Mouse (Mus musculus) cerebellum, postnatal 25 days (tissue): ENCODE measurements at regions not wholly inside any gene's neighbourhood (a gene's known extent, or its start where the extent isn't known, plus 50 kb on each side); places are given as distances from the start of the nearest gene placed in this dataset.
A peak's percentile ranks its signal among the peaks of the same experiment; 100 is the strongest.

ENCODE experiments used
- DNase-seq, 2 experiments: peaks; one replicate each; pipeline ENCODE4 v3.0.0; 2021; ENCODE audit warnings: mixed read lengths in 2 of 2

- DNase-seq = peak; percentile 59 to 66
Measured at GRCm38 (mm10) chr17:52195804-52196203, 362.7 kb upstream of the Satb1 start.

GRCm38 (mm10) chr17:52191064-52191682, 358.1 kb upstream of the Satb1 start:
- no peak for DNase-seq

- DNase-seq = peak in 1 of 2 experiments; percentile 19
Measured at GRCm38 (mm10) chr17:52182706-52183105, 349.6 kb upstream of the Satb1 start.

GRCm38 (mm10) chr17:52177996-52178395, 344.9 kb upstream of the Satb1 start:
- no peak for DNase-seq

- DNase-seq = no peak
Measured at GRCm38 (mm10) chr17:52168076-52168838, 335.2 kb upstream of the Satb1 start.

GRCm38 (mm10) chr17:52167658-52168057, 334.6 kb upstream of the Satb1 start:
- DNase-seq = no peak

GRCm38 (mm10) chr17:52165891-52166485, 332.9 kb upstream of the Satb1 start:
- no peak for DNase-seq

GRCm38 (mm10) chr17:52162559-52163397, 329.7 kb upstream of the Satb1 start:
- no peak for DNase-seq

GRCm38 (mm10) chr17:52150496-52150895, 317.4 kb upstream of the Satb1 start:
- DNase-seq = no peak

GRCm38 (mm10) chr17:52149834-52150233, 316.7 kb upstream of the Satb1 start:
- no peak for DNase-seq

GRCm38 (mm10) chr17:52149068-52149467, 316.0 kb upstream of the Satb1 start:
- no peak for DNase-seq

GRCm38 (mm10) chr17:52103891-52104290, 270.8 kb upstream of the Satb1 start:
- DNase-seq = no peak

GRCm38 (mm10) chr17:52085834-52086233, 252.7 kb upstream of the Satb1 start:
- no peak for DNase-seq

- DNase-seq = no peak
Measured at GRCm38 (mm10) chr17:52084455-52084854, 251.4 kb upstream of the Satb1 start.

- DNase-seq = no peak
Measured at GRCm38 (mm10) chr17:52079316-52079715, 246.2 kb upstream of the Satb1 start.

- DNase-seq = peak; percentile 14 to 24
Measured at GRCm38 (mm10) chr17:52078496-52078895, 245.4 kb upstream of the Satb1 start.

GRCm38 (mm10) chr17:52077951-52078350, 244.9 kb upstream of the Satb1 start:
- no peak for DNase-seq

- DNase-seq = no peak
Measured at GRCm38 (mm10) chr17:52076746-52077145, 243.7 kb upstream of the Satb1 start.

GRCm38 (mm10) chr17:52067721-52068120, 234.6 kb upstream of the Satb1 start:
- DNase-seq = no peak

GRCm38 (mm10) chr17:52064618-52065017, 231.5 kb upstream of the Satb1 start:
- DNase-seq = no peak

- DNase-seq = no peak
Measured at GRCm38 (mm10) chr17:52063121-52063520, 230.0 kb upstream of the Satb1 start.

- no peak for DNase-seq
Measured at GRCm38 (mm10) chr17:52062096-52062665, 229.1 kb upstream of the Satb1 start.

- DNase-seq = no peak
Measured at GRCm38 (mm10) chr17:52036479-52036878, 203.4 kb upstream of the Satb1 start.
